Mouse (Mus musculus): ENCODE results near the gene Mylk.

DNA sequence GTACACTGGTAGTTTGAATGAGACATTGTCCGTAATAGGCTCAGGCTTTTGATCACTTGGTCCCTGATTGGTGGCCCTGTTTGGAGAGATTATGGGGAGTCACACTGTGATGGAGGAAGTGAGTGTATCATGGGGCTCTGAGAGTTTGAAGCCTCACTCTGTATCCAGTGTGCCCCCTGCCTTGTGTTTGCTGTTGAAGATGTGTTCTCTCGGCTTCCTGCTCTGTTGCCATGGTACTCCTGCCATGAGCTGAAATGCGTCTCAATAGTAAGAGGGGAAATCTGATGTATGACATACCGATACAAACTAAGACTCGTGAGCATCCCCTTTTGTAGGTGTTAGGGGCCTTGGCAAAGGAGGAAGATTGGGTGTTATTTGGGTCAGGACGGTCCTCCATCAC is 99.8 kb downstream of the Mylk start:
- TF ChIP-seq POLR2A (IDR thresholded peaks at IDR 0.05; ENCODE audit: low read depth, low read length): no peak
- no peak for TF ChIP-seq EP300 (IDR thresholded peaks at IDR 0.05; ENCODE audit: low read length)
- no peak for TF ChIP-seq IRF4 (IDR thresholded peaks at IDR 0.05; ENCODE audit: low read depth, low read length)
- no peak for TF ChIP-seq CTCF (conservative IDR thresholded peaks at IDR 0.05 in 1 of 2, IDR thresholded peaks at IDR 0.05 in 1 of 2; ENCODE audit: low read depth in 2 of 2, low read length in 2 of 2)
- TF ChIP-seq SIN3A (IDR thresholded peaks at IDR 0.05; ENCODE audit: low read length): no peak
- no peak for TF ChIP-seq USF1 (IDR thresholded peaks at IDR 0.05; ENCODE audit: low read depth, low read length)
- no peak for TF ChIP-seq MAX (IDR thresholded peaks at IDR 0.05; ENCODE audit: low read length)
- no peak for TF ChIP-seq BHLHE40 (IDR thresholded peaks at IDR 0.05; ENCODE audit: low read depth, low read length)

All from CH12.LX (cell line).